Mouse (Mus musculus) left cerebral cortex, postnatal 14 days (tissue): Measurements from ENCODE around the gene Msl3l2. TPM values are rescaled to one million over a fixed set of nuclear protein-coding genes. Genes with fewer than 3 reads are reported as not detected.

Experiments used
- DNase-seq, 2 experiments: peaks; one replicate each; pipeline ENCODE4 v3.0.0; 2021 to 2022; ENCODE audit warnings: low spot score in 2 of 2, mixed read lengths in 1 of 2
- intact Hi-C: fragments of 180-260 bp; cut with DNase I; formaldehyde crosslinking; loops from one replicate; pipeline ENCODE4 v1.15.1; 2025
- long read RNA-seq, 2 experiments: library from polyadenylated mRNA; stranded (forward); transcript quantifications; one replicate each; pipeline ENCODE4 v2.0.0; 2021
- total RNA-seq, 2 experiments: library from RNA; stranded (reverse); gene quantifications; 2 replicates each; pipeline ENCODE4 v1.2.3; 2021

The Msl3l2 gene
- total RNA-seq, result 10 to 100 TPM; 11.8 to 17.7 TPM
- long read RNA-seq, experiment 1, transcript Msl3l2-201 (2 exons, 2,140 nt), result major isoform, 8 of 49 reads
- long read RNA-seq, experiment 1, partial matches to known transcripts, result 0 of 49 reads
- long read RNA-seq, experiment 1, other reads (novel, unspliced or antisense), result 41 of 49 reads
- long read RNA-seq, experiment 2, transcript Msl3l2-201 (2 exons, 2,140 nt), result major isoform, 5 of 33 reads
- long read RNA-seq, experiment 2, partial matches to known transcripts, result 0 of 33 reads
- long read RNA-seq, experiment 2, other reads (novel, unspliced or antisense), result 28 of 33 reads

- peak; percentile 93 to 98 for DNase-seq
- intact Hi-C loops, result loop anchor here (10.0 kb wide), 1 partner anchor 228 kb away; no protein-coding TSS in a partner anchor
These were observed at the start of gene Msl3l2 for GRCm38 (mm10) chr10:56106333-56106995. Gene Msl3l2, plus strand, starts transcription at chr10:56106917.

DNA sequence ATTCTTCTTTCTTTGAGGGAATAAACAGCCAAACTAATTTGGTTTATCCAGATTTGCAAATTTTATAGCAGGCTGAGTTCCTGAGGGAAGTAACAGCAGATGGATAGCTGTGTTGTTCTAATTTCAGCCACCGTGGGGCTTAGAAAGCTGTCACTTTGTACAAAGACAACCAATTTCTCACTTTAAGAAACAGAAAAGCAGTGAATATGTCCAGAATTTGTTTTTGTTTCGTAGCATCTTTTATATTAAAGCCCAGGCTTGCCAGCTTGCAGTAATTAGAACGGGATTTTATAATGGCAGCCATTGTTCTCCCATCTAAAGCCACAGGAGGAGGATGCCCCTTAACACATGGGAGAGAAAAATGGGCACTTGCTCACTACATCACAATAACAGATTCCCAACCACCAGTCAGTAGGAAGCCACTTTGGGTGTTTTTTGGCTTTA is 47.7 kb upstream of the Msl3l2 start:
- intact Hi-C loops, result no loop called here
- DNase-seq, result peak; percentile 15 to 33

GRCm38 (mm10) chr10:56061238-56061830 is 45.4 kb upstream of the Msl3l2 start:
- DNase-seq, result no peak
- intact Hi-C loops, result no loop called here

DNA sequence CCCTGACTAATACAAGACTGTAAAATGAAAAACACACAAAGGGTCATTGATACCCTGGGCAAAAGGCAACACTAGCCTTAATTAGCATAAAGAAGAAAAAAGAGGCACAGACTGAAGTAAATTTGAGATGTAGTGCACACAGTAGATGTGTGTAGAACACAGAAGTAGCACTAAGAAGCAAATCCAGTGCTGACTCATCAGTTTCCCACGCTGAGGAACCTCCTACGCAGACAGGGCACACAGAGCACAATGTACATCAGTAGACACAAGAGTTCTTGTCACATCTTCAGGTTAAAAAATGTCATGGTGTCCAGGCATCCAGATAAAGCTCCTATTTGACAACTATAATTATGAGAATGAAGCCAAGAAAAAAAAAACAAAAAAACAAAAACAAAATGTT is 44.0 kb upstream of the Msl3l2 start:
- intact Hi-C loops, result no loop called here
- peak in 1 of 2 experiments; percentile 25 for DNase-seq

DNA sequence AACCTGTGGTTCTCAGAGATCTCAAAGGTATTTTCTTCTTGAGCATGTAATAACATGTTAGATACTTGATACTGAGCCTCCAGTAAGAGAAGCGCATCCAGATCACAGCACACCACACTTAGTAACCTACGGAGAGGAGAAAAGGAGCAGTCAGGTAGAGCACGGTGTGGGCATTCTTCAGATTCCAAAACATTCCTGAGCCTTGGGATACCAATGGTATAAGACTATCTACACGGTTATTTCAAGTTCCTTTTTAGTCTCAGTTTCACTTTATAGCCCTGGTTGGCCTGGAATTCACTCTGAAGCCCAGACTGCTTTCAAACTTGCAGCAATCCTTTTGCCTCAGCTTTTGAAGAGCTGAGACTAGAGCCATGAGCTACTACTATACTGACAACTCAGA is 17.0 kb upstream of the Msl3l2 start:
- no peak for DNase-seq
- intact Hi-C loops, result no loop called here

- intact Hi-C loops, result no loop called here
- no peak for DNase-seq
These were observed 12.1 kb upstream of the Msl3l2 start for GRCm38 (mm10) chr10:56094586-56094985.

- no peak for DNase-seq
- intact Hi-C loops, result no loop called here
These were observed 10.0 kb upstream of the Msl3l2 start for GRCm38 (mm10) chr10:56096757-56097156.

GRCm38 (mm10) chr10:56099126-56099525 is 7.6 kb upstream of the Msl3l2 start:
- DNase-seq, result no peak
- intact Hi-C loops, result no loop called here

DNA sequence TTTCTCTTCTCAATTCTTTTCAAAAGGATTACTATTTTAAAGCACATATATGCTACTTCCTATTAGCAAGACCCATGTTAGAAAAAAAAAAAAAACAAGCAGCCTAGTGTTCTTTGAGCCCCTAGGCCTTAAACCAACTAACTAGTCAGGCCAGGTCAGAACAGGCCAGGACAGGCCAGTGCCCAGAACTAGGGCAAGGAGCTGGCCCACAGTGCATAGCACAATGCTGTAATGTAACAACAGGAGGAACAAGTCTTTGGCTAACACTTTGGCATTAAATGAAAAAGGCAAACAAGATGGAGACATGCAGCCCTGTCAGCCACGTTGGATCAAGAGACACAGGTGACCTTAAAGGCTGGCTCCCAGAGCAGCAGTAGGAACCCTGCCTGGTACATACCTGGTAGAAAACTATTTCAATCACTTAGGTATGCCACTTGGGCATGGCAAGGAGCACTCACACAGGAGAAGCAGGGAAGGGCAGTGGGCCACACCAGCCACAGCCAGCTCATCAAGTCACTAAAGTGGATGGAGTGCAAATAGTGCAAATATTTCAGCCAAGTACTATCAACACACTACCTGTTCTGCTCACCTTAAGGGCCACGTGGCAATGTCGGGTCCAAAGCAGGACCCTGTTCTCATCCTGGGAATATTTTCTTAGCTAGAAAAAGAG is 6.9 kb upstream of the Msl3l2 start:
- DNase-seq, result no peak
- intact Hi-C loops, result loop anchor here (10.0 kb wide), 1 partner anchor 235 kb away; no protein-coding TSS in a partner anchor

GRCm38 (mm10) chr10:56106996-56107334 is 248 bp downstream of the Msl3l2 start:
- intact Hi-C loops, result loop anchor here (10.0 kb wide), 1 partner anchor 228 kb away; no protein-coding TSS in a partner anchor
- no peak for DNase-seq

- peak; percentile 76 to 77 for DNase-seq
- intact Hi-C loops, result loop anchor here (5.0 kb wide), 1 partner anchor 112 kb away; the partner anchor contains the start of gene Tbc1d32
These were observed 8.4 kb downstream of the Msl3l2 start for GRCm38 (mm10) chr10:56114951-56115635.

DNA sequence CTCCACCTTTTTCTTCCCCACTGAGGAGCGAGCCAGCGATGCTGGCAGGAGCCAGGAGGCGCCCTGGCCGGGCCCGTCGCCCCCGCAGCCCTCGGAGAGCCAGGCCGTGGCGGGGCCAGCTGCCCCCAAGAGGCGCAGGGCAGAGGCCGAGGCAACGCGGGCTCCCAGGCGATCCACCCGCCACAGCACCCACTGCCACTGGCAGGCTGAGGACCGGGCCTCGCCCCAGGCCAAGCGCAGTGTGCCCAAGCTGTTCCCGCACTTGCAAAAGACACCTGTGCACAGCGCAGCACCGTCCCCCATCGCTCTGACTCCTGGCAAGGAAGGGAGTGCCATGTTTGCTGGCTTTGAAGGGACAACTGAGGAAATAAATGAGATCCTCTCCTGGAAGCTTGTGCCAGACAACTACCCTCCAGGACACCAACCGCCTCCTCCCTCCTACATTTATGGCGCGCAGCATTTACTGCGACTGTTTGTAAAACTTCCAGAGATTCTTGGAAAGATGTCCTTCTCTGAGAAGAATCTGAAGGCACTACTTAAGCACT is 9.0 kb downstream of the Msl3l2 start:
- intact Hi-C loops, result loop anchor here (5.0 kb wide), 1 partner anchor 112 kb away; the partner anchor contains the start of gene Tbc1d32
- peak; percentile 27 to 28 for DNase-seq

DNA sequence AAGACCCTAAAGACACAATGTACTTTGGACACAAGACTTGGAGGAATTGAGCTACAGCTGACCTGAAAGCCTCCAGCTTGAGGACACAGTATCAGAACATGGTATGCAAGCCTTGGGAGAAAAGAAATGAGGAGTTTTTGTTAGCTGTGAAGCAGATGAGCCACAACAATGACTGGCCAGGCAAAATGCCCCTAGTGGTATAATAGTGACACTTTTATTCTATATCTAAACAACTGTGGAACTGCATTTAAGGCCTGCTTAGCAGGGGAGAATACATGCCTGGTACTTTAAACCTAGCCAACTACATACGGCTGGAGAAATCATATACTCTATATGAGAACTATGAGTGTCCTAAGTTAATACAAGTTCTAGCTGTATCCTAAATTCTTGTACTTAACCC is 20.3 kb downstream of the Msl3l2 start:
- intact Hi-C loops, result no loop called here
- DNase-seq, result no peak

DNA sequence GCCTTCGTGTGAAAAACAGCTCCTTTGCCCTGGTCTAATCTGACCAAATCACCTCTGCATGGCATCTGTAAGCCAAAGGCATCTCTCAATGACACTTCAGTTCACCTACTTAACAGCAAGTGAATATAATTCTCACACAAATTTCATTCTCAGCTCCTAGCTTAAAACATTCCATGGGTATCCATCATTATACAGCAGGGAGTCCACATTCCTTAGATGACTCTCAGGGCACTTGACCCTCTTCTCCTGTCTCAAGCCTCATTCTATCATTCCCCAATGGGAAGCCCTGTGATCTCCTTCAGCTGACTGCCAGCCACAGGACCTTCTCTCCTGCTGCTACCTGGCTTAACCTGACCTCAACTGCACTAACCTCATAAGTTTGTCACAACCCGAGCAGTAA is 22.9 kb downstream of the Msl3l2 start:
- intact Hi-C loops, result no loop called here
- no peak for DNase-seq

DNA sequence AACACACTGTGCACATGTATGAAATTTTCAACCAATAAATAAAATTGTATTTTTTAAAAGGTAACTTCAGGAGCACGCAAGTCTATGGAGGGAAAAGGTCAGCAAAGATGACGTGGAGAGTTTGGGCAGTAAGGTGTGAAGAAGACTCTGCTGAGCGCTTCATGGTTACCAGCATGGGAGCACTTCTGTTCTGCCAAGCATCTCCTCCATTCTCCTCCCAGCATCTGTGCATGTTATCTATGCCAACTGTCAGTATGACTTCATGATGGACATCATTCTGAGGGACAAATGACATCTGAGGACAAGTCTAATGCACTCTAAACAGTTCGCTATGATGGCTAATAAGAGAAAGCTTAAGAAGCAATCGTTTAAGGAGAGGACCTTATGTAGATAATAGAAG is 30.5 kb downstream of the Msl3l2 start:
- no peak for DNase-seq
- intact Hi-C loops, result no loop called here

- DNase-seq, result no peak
- intact Hi-C loops, result no loop called here
These were observed 42.2 kb downstream of the Msl3l2 start for GRCm38 (mm10) chr10:56148920-56149319.

DNA sequence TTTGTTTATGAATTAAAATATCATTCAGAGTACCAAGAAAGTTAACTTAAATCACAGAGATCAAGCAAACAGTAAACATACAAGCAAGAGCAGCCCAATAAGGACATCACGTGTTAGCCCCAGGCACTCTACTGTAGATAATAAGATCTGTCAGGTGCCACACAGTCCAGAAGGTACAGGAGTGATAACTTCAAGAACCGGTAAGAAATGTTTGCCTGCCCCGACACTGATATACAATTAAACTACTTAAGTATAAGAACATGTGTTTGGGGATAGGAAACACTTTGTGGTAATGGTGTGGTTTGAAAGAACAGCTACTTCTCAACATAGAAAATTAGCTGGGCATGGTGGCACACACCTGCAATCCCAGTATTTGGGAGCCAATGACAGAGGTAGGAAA is 50.2 kb downstream of the Msl3l2 start:
- no peak for DNase-seq
- intact Hi-C loops, result no loop called here

- DNase-seq, result no peak
- intact Hi-C loops, result no loop called here
These were observed 51.5 kb downstream of the Msl3l2 start for GRCm38 (mm10) chr10:56158207-56158606.

- intact Hi-C loops, result no loop called here
- no peak for DNase-seq
These were observed 52.0 kb downstream of the Msl3l2 start for GRCm38 (mm10) chr10:56158748-56159147.
